Mouse (Mus musculus): Measurements from ENCODE around the gene Llgl1.

- TF ChIP-seq GATA1 (IDR thresholded peaks at IDR 0.05; ENCODE audit: borderline replicate concordance, low read length) (no peak), FLI1 (IDR thresholded peaks at IDR 0.05; ENCODE audit: low read length) (no peak)
Observed at GRCm38 (mm10) chr11:60730169-60730568, 30.6 kb downstream of the Llgl1 start.

Measured in megakaryocyte, embryonic 14.5 days (primary cell).